Mouse (Mus musculus) CH12.LX (cell line): ENCODE results near the gene Unc13c.

ENCODE experiments used
- BHLHE40 ChIP-seq: IDR thresholded peaks from 2 replicates; pipeline ENCODE4 v1.6.1; 2011; ENCODE audit warnings: mild to moderate bottlenecking, low read depth, low read length, improper control_type of control experiment
- CTCF ChIP-seq, 2 experiments: IDR thresholded peaks in 1 of 2; conservative IDR thresholded peaks in 1 of 2; 2 replicates each; pipeline ENCODE4 v1.5.1; 2011 to 2012; ENCODE audit warnings: low read depth in 2 of 2, low read length in 2 of 2, improper control_type of control experiment in 1 of 2, inconsistent platforms in 1 of 2, mild to moderate bottlenecking in 1 of 2, moderate library complexity in 1 of 2
- ELF1 ChIP-seq: IDR thresholded peaks from 2 replicates; pipeline ENCODE4 v1.6.1; 2014; ENCODE audit warnings: low read depth, mild to moderate bottlenecking, inconsistent platforms, low read length, improper control_type of control experiment
- EP300 ChIP-seq: IDR thresholded peaks from 2 replicates; pipeline ENCODE4 v1.6.1; 2011; ENCODE audit warnings: low read length, improper control_type of control experiment
- MAX ChIP-seq: IDR thresholded peaks from 2 replicates; pipeline ENCODE4 v1.6.1; 2011; ENCODE audit warnings: low read length, improper control_type of control experiment
- MYC ChIP-seq: IDR thresholded peaks from 2 replicates; pipeline ENCODE4 v1.6.1; 2011; ENCODE audit warnings: low read depth, mild to moderate bottlenecking, improper control_type of control experiment, low read length
- POLR2A ChIP-seq: IDR thresholded peaks from 2 replicates; pipeline ENCODE4 v1.6.1; 2011; ENCODE audit warnings: low read depth, mild to moderate bottlenecking, improper control_type of control experiment, low read length
- RAD21 ChIP-seq: IDR thresholded peaks from 2 replicates; pipeline ENCODE4 v1.6.1; 2011; ENCODE audit warnings: low read depth, mild to moderate bottlenecking, low read length, improper control_type of control experiment, moderate library complexity
- RCOR1 ChIP-seq: conservative IDR thresholded peaks from 2 replicates; pipeline ENCODE4 v1.6.1; 2012; ENCODE audit warnings: low read depth, mild to moderate bottlenecking, inconsistent platforms, low read length, improper control_type of control experiment
- USF2 ChIP-seq: conservative IDR thresholded peaks from 2 replicates; pipeline ENCODE4 v1.6.1; 2011; ENCODE audit warnings: low read depth, low read length, improper control_type of control experiment
- ZC3H11A ChIP-seq: IDR thresholded peaks from 2 replicates; pipeline ENCODE4 v1.6.1; 2012; ENCODE audit warnings: low read depth, mild to moderate bottlenecking, inconsistent platforms, low read length, improper control_type of control experiment
- ZMIZ1 ChIP-seq: IDR thresholded peaks from 2 replicates; pipeline ENCODE4 v1.6.1; 2012; ENCODE audit warnings: low read depth, mild to moderate bottlenecking, inconsistent platforms, low read length, improper control_type of control experiment

DNA sequence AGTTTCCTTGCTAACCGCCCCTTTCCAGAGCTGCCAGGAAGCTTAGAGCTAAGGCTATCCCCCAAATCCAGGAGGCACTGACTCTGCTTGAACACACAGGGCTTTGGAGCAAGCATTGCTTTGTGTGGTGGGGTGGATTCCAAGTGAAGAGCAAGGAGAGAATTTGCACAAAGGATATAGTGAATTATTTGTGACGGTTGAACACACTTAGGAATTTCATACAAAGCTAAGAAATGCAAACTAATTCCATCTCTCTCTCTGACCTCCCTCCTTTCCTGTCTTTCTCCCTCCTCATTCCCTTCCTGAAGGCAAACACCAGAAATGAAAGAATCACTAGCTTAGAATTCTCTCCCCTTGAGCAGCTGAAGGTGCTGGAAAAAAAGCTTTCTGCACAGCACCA lies 271.7 kb downstream of the Unc13c start:
- TF ChIP-seq POLR2A: no peak
- no peak for TF ChIP-seq USF2
- no peak for TF ChIP-seq BHLHE40
- no peak for TF ChIP-seq MAX
- no peak for TF ChIP-seq RCOR1
- no peak for TF ChIP-seq RAD21
- no peak for TF ChIP-seq ELF1
- no peak for TF ChIP-seq CTCF (conservative IDR thresholded peaks at IDR 0.05 in 1 of 2, IDR thresholded peaks at IDR 0.05 in 1 of 2; ENCODE audit: low read depth in 2 of 2, low read length in 2 of 2)
- no peak for TF ChIP-seq ZMIZ1
- no peak for TF ChIP-seq EP300
- no peak for TF ChIP-seq ZC3H11A
- TF ChIP-seq MYC: no peak
